Mouse (Mus musculus): ENCODE results near the gene Vps36. TPM values are rescaled to one million over a fixed set of nuclear protein-coding genes. Genes with fewer than 3 reads are reported as not detected.
A peak's percentile ranks its signal among the peaks of the same experiment; 100 is the strongest.

Gene Vps36
- total RNA-seq (2021) = 10 to 100 TPM; 37.5 to 40.4 TPM
- long read RNA-seq, experiment 1, transcript Vps36-201 (14 exons, 3,574 nt) = major isoform, 58 of 102 reads
- long read RNA-seq, experiment 1, partial matches to known transcripts = 32 of 102 reads
- long read RNA-seq, experiment 1, other reads (novel, unspliced or antisense) = 12 of 102 reads
- long read RNA-seq, experiment 2, transcript Vps36-201 (14 exons, 3,574 nt) = major isoform, 15 of 23 reads
- long read RNA-seq, experiment 2, partial matches to known transcripts = 7 of 23 reads
- long read RNA-seq, experiment 2, other reads (novel, unspliced or antisense) = 1 of 23 reads

DNA sequence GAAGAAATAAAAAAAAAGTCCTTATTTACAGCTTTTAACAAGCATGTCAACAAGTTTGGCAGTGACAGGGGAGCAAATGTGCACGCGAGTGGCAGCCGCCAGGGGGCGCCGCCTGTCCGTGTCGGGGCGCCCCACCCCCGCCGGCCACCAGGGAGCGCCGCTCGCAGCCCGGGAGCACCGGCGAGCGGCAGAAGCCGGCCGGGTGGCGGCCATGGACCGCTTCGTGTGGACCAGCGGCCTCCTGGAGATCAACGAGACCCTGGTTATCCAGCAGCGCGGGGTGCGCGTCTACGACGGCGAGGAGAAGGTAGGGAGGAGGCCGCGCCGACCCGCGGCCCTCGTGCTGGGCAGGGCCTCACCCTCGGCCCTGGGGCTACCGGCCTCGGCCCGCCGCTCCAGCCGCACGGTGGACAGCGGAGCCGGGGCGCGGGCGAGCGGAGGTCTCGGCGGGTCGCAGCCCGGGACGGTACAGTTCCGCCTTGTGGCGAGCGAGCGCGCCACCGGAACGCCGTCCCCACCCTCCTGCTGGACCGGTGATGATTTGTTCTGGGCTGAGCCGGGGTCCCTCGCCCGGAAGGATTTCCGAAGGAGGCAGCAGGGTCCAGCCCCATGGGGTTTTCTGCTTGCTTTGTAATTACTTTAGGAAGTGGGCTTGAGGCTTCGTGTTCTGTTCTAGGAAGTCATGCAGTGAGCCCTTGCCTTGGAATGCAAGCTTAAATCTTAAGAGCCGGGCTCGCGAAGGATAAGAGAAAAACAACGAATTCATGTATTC is at the start of gene Vps36:
TSS of gene Vps36 (plus strand) at position 150 of the 772 bp plus-strand sequence.
- peak; percentile 92 to 94 for DNase-seq

DNA sequence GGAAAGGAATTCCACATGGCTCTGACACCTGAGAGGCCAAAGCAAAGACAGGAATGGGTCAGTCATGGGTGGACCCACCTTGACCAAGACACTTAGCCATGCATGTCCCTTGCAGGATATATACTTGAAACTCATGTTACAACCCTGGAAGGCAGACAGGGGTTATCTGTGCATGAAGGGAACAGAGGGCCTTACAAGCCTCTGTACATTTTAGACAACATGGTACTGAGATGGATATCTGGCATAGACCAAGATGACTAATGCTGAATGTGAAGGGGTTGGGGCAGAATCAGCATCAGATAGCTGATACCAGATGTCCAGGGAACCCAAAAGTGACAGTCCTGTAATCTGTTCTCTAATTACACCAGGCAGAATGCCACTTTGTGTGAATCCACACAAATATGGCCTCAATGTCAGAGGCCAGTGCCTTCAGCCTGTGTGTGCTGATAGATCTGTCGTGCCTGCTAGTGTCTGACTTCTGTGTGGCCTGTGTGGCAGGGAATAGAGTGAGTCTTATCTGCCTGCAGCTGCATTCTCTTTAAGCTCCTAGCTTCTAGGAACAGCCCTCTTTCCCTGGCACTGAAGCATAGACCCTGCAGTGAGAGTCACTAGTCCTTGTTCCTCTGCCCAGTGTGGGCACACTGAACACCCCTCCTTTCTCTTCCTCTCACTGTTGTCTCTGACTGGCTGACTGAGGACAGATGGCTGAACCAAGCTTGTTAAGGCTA is 48.7 kb upstream of the Vps36 start:
- no peak for DNase-seq

DNA sequence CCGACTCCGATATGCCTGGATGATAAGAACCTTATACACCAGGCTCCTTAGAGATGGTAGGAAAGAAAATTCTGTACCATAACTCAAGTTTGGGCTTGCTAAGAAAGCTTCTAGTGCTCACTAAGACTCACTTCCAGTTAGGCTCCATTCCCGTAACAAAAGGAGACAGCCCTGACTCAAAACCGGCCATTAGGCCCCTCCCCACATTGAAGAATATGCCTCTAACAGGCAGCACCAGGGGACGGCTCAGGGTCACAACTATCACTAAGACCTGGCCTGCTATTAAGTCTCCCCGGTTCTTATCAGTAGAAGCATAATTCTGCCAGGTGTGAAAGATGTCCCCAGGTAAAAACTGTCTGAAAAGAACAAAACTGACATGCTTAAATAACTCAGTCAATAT is 46.8 kb upstream of the Vps36 start:
- no peak for DNase-seq

DNA sequence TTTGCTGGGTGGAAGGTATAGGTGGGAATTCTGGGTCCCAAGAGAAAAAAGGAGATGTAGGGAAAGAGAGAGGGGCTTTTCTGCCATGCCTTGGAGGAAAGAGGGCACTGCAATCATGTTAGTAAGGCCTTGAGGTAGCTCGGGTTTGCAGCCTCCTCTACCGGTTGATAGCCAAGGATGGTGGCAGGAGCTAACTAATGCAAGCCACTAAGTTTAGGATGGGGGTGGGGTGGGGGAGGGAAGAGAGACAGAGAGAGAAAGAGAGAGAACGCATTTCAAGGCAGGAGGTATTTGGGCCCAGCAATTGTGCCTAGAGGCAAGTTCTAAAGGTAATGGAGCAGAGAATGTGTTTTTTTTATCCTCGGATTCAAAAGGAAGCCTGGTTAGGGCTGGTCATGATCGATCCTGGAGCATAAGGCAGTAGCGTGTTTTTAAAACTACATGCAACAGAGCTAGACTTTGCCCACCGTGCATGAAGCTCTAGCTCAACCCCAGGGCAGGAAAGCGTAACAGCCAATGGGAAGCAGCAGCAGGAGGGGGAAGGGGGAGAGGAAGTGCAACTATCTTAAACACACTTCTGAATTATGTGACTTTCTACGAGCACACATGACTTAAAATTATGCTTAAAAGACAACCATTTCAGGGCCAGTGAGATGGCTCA is 44.8 kb upstream of the Vps36 start:
- DNase-seq = no peak

DNA sequence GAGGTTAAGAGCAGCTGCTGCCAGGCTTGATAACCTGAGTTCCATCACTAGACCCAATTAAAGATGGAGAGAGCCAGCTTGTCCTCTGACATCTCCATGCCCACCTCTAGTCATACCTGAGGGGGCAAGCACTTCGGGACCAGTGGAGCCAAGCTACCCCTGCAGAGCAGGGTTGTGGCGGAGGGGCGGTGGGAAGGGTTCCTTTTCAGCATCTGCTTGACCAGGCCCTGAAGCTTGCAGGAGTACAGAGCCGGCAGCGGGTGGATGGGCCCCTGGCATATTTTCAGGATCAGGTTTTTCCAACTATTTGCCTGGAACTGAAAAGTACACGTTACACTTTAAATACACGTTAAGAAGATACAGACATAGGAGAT is 44.3 kb upstream of the Vps36 start:
- no peak for DNase-seq

DNA sequence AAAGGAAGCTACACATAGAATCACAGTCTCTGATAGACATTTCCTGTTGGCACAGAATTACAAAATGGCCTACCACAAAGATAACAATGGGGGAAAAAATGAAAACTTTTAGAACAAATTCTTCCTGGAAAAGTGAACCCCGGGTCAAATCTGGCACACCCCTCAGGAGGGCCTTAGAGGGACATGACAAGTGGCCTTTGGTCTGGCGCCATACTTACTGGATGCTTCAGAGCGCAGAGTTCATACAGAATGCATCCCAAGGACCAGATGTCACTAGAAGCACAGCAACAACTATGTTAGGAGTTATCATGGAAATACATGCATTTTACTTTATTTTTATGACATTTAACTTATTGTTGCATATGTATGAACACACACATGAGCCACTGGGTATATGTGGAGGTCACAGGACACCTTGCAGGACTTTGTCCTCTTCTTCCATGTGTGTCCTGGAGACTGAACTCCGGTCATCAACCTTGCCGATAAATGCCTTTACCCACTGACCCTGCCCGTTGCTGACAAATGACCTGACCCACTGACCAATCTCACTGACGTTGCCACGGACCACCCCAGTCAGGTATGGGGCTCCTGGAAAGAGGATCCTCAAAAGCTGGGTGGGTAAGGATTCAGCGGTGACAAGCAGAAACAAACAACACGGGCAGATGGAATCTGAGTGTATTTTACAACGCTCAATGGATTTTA is 42.8 kb upstream of the Vps36 start:
- no peak for DNase-seq

DNA sequence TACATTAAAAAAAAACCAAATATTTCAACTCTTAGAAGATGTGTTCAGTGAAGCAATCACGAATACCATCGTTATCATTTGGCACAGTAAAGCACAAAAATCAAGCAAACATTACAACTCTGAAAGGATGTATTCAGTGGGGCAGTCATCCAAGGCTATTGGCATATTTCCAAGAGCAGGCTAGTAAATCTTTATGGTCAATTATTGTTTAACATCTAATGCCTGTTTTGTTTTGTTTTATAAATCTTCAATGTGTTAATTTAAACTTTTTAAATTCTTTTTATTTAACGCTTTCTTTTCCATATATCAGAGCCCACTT is 42.3 kb upstream of the Vps36 start:
- DNase-seq = peak; percentile 43 to 64

DNA sequence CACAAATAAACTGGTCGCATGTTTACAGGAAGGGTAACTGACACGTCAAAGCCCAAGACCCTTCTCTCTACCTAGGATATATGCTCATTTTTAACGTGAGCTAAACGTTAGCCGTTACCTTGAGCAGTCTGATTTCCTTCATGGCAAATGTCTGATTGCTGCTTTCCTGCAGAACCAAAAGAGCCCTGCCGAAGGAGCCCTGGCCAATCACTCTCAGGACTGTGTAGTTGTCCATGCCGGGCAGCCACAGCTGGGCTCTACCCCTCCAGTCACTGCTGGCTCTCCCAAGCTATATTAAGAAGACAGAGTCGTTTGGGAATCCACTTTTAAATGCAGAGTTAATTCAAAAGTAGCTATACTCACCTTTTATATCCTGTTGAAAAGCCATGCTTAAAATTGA is 30.4 kb upstream of the Vps36 start:
- no peak for DNase-seq

DNA sequence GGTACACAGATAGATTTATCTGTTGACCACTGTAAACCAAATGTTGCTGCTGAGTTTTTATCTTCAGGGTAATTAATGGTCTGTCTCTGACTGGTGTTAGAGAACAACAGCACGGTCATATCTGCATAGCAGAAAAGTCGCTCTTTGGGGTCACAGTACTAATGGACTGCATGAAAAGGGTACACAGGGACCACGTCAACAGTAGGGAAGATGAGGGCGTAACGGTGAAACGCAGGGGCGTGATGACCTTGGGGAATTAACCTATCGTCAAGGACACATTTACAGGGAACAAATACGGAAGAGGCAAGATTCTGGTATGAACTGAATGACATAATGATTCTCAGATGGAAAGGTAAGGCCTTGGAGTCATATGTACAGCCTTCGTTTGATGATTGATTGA is 28.2 kb upstream of the Vps36 start:
- no peak for DNase-seq

DNA sequence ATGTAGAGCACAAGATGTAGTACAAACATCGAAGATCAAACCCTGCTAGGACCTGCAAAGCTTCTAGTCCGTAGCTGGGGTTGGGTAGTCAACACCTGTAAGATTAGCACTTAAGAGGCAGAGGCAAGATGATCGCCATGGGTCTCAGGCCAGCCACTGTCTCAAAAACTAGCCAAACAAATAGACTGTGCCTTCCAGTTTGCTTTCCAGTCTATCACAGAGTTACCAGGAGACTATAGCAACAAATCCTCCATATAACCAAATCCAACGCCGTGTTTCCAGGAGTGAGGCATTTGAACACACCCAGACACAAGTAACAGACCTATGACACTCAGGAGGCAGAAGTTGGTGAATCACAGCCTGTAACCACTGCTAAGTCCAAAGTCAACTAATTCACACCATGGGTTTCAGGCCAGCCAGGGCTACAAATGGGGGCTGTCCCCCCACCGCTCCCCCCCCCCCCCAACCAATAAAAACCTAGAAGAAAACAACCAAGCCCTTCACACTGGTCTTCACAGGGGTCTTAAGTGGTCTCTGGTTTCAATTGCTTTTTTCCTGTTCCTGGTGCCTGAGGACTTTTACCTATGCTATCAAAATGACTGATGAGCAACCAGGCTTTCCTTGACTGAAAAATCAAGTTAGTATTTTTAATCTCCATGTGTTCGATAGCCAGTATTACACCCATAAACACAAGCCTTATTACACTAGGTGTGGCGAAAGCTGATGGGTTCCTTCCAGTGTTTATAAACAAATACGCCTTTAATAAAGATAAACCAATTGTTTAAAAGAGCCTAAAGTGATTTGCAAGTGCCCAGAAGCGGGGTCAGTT is 27.1 kb upstream of the Vps36 start:
- no peak for DNase-seq

DNA sequence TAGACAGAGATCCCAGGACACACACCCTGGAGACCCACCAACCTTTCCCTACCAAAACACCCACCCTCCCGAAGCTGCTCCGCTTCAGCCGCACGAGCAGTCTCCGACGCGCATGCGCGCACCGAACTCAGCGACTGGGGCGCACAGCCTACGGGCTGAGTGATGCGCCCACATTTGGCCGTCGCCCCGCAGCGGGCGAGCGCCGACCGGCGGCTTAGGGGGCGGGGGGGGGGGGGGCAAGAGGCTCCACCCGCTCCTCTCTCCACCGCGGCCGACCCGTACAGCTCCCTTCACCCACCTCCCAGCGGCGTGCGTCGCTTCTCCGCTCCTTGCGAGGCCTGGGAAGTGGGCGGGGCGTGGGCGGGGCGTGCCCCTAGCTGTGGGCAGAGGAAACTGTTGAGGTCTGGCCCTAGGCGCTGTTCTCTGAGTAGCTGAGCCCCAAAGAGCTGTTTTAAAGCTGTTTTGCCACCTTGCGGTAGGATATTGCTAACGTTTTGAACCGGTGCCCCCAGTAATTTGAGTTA is 26.5 kb upstream of the Vps36 start, which contains the start of gene Nek3:
TSS of gene Nek3 (minus strand) at position 356 of the 524 bp plus-strand sequence.
- DNase-seq = peak; percentile 90 to 93

DNA sequence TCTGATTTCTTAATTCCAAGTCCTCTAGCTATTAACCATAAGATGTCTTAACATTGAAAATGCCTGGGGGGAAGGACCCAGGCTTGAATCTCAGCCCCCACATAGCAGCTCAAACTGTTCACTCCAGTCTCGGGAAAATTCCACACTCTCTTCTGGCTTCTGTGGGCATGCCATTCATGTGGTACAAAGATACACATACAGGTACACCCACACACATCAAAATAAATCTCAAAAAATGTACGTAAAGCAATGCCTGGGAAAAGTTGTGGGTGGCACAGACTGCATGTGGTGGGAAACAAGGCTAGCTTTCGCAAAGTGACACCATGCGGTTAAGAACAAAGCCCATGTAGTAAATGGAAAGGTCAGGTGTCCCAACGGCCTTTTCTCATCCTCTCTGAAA is 23.4 kb upstream of the Vps36 start:
- DNase-seq = no peak

DNA sequence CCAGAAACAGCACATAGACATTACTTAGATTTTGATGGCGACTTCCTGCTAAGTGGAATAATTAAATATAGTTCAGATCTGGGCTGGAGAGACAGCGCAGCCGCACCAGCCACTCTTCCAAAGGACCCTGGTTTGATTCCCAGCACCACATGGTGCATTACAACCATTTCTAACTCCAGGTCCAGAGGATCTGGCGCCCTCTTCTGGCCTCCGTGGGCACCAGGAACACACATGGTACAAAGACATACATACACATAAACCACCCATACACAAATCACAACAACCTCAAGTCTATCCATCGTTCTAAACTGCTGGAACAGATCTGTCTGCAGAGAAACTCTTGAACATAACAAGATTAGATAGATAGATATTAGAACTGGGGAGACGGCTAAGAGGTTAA is 16.6 kb upstream of the Vps36 start:
- DNase-seq = no peak

DNA sequence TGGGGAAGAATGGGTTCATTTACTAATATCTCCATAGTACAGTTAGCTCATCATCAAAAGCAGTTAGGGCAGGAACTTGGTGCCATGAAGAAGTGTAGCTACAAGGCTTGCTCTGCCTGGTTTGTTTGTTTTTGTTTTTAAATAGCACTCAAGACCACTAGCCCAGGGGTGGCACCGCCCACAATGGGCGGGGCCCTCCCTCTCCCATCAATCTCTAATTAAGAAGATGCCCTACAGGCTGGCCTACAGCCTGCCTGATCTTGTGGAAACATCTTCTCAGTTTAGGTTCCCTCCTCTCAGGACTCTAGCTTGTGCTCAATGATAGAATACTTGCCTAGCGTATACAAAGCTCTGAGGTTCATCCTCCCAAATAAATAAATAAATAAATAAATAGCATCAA is 7.7 kb upstream of the Vps36 start:
- DNase-seq = no peak

DNA sequence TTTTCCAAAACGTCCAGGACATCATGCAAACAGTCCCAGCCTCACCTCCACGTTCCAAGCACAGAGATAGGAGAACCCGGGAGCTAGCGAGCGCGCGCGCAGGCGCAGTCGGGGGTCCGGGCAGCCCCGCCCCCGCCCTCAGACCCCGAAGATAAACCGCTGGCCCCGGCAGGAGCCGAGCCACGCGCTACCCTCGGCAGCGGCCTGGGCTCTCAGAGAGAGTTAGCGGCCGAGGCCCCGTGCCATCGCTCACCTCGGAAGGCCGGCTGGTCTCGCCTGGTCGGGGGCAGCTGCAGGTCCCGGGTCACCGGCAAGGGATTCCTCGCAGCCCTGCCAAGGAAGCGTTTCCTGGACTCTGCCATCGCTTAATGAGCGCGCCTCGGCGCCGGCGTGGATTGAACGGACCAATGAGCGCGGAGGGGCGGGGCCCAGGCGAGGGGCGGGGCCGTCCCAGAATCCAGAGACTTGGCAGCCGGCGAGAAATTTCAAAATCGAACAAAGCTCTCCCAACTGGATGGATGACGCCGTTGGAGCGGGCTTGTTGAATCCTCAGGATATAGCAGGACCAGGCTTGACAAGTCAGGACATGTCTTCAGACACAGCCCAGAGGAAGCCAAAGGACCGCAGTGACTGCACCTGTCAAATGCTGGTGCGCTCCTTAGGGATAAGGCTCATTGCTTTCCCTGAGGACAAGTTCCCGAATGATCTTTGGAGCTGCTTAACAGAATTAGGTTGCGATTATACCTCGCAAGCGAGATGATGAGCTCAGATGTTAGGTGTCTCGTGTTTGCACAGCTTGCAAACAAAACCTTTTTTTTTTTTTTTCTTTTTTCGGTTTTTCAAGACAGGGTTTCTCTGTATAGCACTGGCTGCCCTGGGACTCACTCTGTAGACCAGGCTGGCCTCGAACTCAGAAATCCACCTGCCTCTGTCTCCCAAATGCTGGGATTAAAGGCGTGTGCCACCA is 6.9 kb upstream of the Vps36 start, which contains the start of gene Ckap2:
TSS of gene Ckap2 (minus strand) at position 389 of the 967 bp plus-strand sequence.
- peak; percentile 94 to 95 for DNase-seq

DNA sequence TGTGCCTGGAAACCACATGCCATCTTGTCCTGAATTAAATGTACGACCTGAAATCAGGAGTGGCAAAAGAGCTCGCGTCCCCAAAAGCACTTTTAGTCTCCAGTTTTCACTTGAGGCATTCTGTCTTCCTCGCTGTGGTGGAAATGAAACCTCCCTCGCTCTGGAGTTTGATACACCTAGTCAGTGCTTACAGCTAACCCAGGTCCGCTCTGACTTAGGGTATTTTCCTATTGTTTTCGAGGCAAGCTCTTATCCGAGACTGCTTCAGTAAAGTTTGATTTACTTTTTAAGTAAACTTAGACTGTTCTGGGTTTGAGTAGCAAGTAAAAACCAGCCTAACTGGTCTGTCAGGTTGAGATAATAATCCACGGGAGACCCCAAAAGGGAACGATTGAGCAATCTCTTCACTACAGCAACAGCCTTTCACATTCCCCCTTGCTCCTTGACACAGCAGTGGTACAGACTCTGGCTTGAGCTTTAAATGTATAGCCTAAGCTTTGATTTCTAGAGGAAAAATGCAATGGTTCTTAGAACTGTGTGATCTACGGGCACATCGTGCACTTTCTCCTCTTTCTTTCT is 912 bp downstream of the Vps36 start:
- DNase-seq = peak in 1 of 2 experiments; percentile 29

DNA sequence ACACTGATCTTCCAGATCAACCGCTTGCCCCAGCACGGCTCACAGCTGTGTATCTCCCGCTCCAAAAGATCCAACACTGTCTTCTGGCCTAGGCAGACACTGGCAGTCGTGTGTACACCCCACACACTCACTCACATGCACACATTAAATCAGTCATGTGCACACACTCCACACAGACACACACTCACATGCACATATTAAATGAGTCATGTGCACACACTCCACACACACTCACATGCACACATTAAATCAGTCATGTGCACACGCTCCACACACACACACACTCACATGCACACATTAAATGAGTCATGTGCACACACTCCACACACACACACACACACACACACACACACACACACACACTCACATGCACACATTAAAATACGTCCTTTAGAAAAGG is 5.3 kb downstream of the Vps36 start:
- DNase-seq = no peak

DNA sequence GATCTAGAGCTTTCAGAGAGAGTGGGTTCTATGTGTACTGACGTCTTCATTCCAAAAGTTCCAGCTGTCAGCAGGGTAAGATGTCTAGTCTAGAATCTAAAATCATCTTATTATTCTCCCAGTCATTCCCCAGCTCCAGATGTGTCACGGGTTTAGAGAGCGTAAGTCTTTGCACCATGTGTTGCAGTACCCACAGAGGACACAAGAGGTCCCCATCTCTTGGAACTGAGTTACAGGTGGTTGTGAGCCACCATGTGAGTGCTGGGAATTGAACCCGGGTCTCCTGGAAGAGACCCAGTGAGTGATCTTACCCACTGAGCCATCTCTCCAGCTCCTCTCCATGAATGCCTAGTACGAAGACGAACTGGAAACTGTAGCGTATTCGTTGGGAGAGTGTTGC is 6.9 kb downstream of the Vps36 start:
- no peak for DNase-seq

DNA sequence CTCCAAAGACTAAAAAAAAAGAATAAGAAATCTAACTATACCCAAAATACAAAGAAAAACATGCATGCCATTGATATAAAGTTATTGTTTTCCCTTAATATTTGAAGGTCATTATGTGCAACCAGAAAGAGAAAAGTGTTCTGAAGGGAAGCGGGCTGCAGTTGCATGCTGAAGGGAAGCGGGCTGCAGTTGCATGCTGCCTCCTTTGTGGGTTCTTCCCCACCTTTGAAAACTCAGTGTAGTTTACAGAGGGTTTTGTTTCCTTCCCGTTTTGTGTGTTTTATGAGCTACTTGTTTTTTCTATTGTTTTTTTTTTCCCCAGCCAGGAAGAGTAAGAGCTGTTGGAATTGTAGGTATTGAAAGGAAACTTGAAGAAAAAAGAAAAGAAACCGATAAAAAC is 14.9 kb downstream of the Vps36 start:
- DNase-seq = no peak

Measured in adrenal gland, postnatal 36 days (tissue).